Comparison of ENCODE assay signal across 12 mouse cellular contexts in genomic region chr17:50761082-50761481, GRCm38 (mm10).
DNase-seq lines count a peak whose midpoint lies in the region; ATAC-seq and TF ChIP-seq lines count a peak whose summit lies in the region.
"Had no signal": no experiment of that assay in that cellular context is flagged by ENCODE, and none has a peak within 500 bp of the region (broad histone marks: within the 10 kb centered on the region; RNA-seq: fewer than 3 reads in every experiment).

No protein-coding gene starts in this region.

- ATAC-seq in kidney, postnatal 0 days (replicated peaks; ENCODE audit: low FRiP score, low read depth): no peak
- ATAC-seq in midbrain, embryonic 15.5 days (replicated peaks): peak; percentile 58; the same call in 1 of the 2 replicates
- ATAC-seq in midbrain, embryonic 13.5 days: no peak
- no peak for ATAC-seq in forebrain, embryonic 14.5 days

- WGBS in kidney, postnatal 0 days: 43% methylated on average over 5 of the region's 5 CpGs
- 47% methylated on average over 5 of the region's 5 CpGs for WGBS in kidney, adult 2 months
- 26% methylated on average over 5 of the region's 5 CpGs for WGBS in midbrain, embryonic 15.5 days
- 29% methylated on average over 5 of the region's 5 CpGs for WGBS in midbrain, embryonic 13.5 days
- 26% methylated on average over 5 of the region's 5 CpGs for WGBS in forebrain, embryonic 14.5 days
- 78% methylated on average over 5 of the region's 5 CpGs for WGBS in limb, embryonic 10.5 days

- H3K36me3 ChIP-seq in kidney, postnatal 0 days (ENCODE audit: insufficient read depth, low read length): 0 out of 2 replicates have a peak, but pooled peaks cover 3% of the 10 kb centered on the region
- no peaks in the 10 kb centered on the region for H3K36me3 ChIP-seq in kidney, adult 2 months (ENCODE audit: control insufficient read depth, insufficient read depth, low read length)
- H3K36me3 ChIP-seq in midbrain, embryonic 15.5 days (replicated peaks): no peaks in the 10 kb centered on the region
- no peaks in the 10 kb centered on the region for H3K36me3 ChIP-seq in midbrain, embryonic 13.5 days
- no peaks in the 10 kb centered on the region for H3K36me3 ChIP-seq in forebrain, embryonic 14.5 days (ENCODE audit: control insufficient read depth, insufficient read depth, low read length)
- no peaks in the 10 kb centered on the region for H3K36me3 ChIP-seq in myocyte (ENCODE audit: control insufficient read depth, insufficient read depth)
- H3K36me3 ChIP-seq in limb, embryonic 10.5 days: no peaks in the 10 kb centered on the region

- H3K4me2 ChIP-seq in kidney, postnatal 0 days (ENCODE audit: low read length): no peak overlapping the region
- no peak overlapping the region for H3K4me2 ChIP-seq in midbrain, embryonic 15.5 days
- no peak overlapping the region for H3K4me2 ChIP-seq in midbrain, embryonic 13.5 days (replicated peaks)
- no peak overlapping the region for H3K4me2 ChIP-seq in forebrain, embryonic 14.5 days (ENCODE audit: low read length)
- H3K4me2 ChIP-seq in myocyte (ENCODE audit: low read depth): peak overlapping the region; percentile 10

- no peaks in the 10 kb centered on the region for H3K9me3 ChIP-seq in kidney, postnatal 0 days (replicated peaks; ENCODE audit: low read length)
- no peaks in the 10 kb centered on the region for H3K9me3 ChIP-seq in midbrain, embryonic 15.5 days
- H3K9me3 ChIP-seq in midbrain, embryonic 13.5 days: no peaks in the 10 kb centered on the region
- H3K9me3 ChIP-seq in forebrain, embryonic 14.5 days (replicated peaks; ENCODE audit: control insufficient read depth, low read length): no peaks in the 10 kb centered on the region
- no peaks in the 10 kb centered on the region for H3K9me3 ChIP-seq in limb, embryonic 10.5 days (replicated peaks)

- H3K27me3 ChIP-seq in kidney, postnatal 0 days (ENCODE audit: insufficient read depth, low read length): no peaks in the 10 kb centered on the region
- no peaks in the 10 kb centered on the region for H3K27me3 ChIP-seq in kidney, adult 2 months (replicated peaks; ENCODE audit: control insufficient read depth, insufficient read depth, low read length)
- H3K27me3 ChIP-seq in midbrain, embryonic 15.5 days (replicated peaks): no peaks in the 10 kb centered on the region
- no peaks in the 10 kb centered on the region for H3K27me3 ChIP-seq in midbrain, embryonic 13.5 days
- no peaks in the 10 kb centered on the region for H3K27me3 ChIP-seq in forebrain, embryonic 14.5 days (replicated peaks; ENCODE audit: control insufficient read depth, insufficient read depth, low read length)
- no peaks in the 10 kb centered on the region for H3K27me3 ChIP-seq in myocyte (ENCODE audit: control insufficient read depth, insufficient read depth, insufficient read length)
- H3K27me3 ChIP-seq in limb, embryonic 10.5 days (ENCODE audit: low read depth, poor library complexity, severe bottlenecking): no peaks in the 10 kb centered on the region

- H3K4me3 ChIP-seq in kidney, postnatal 0 days (replicated peaks; ENCODE audit: low read depth, low read length): no peak overlapping the region
- no peak overlapping the region for H3K4me3 ChIP-seq in kidney, adult 2 months (ENCODE audit: insufficient read depth, low read depth, low read length)
- H3K4me3 ChIP-seq in midbrain, embryonic 15.5 days: no peak overlapping the region
- no peak overlapping the region for H3K4me3 ChIP-seq in midbrain, embryonic 13.5 days (replicated peaks)
- H3K4me3 ChIP-seq in forebrain, embryonic 14.5 days (ENCODE audit: low read depth, low read length): no peak overlapping the region
- no peak overlapping the region for H3K4me3 ChIP-seq in myocyte
- no peak overlapping the region for H3K4me3 ChIP-seq in limb, embryonic 10.5 days

- no peak for TF ChIP-seq CTCF in kidney, postnatal 0 days (IDR thresholded peaks at IDR 0.05; ENCODE audit: low read depth)
- no peak for TF ChIP-seq CTCF in kidney, adult 2 months (conservative IDR thresholded peaks at IDR 0.05; ENCODE audit: insufficient read depth, insufficient read length, low read depth, low read length)

- H3K27ac ChIP-seq in kidney, postnatal 0 days: no peak overlapping the region
- H3K27ac ChIP-seq in kidney, adult 2 months (ENCODE audit: insufficient read depth, low read depth, low read length): no peak overlapping the region
- no peak overlapping the region for H3K27ac ChIP-seq in midbrain, embryonic 15.5 days
- no peak overlapping the region for H3K27ac ChIP-seq in midbrain, embryonic 13.5 days
- no peak overlapping the region for H3K27ac ChIP-seq in forebrain, embryonic 14.5 days (ENCODE audit: low read depth, low read length)
- H3K27ac ChIP-seq in limb, embryonic 10.5 days: no peak overlapping the region

- H3K9ac ChIP-seq in kidney, postnatal 0 days (ENCODE audit: low read depth, low read length): no peak overlapping the region
- H3K9ac ChIP-seq in midbrain, embryonic 15.5 days: no peak overlapping the region
- H3K9ac ChIP-seq in midbrain, embryonic 13.5 days (replicated peaks): no peak overlapping the region
- no peak overlapping the region for H3K9ac ChIP-seq in forebrain, embryonic 14.5 days (ENCODE audit: low read length)

- no peaks in the 10 kb centered on the region for H3K4me1 ChIP-seq in kidney, postnatal 0 days (replicated peaks; ENCODE audit: insufficient read depth, low read length)
- H3K4me1 ChIP-seq in kidney, adult 2 months (ENCODE audit: control insufficient read depth, insufficient read depth, low read length): peaks cover 6% of the 10 kb centered on the region; the same call in 1 of the 2 replicates
- no peaks in the 10 kb centered on the region for H3K4me1 ChIP-seq in midbrain, embryonic 15.5 days
- H3K4me1 ChIP-seq in midbrain, embryonic 13.5 days (replicated peaks): peaks cover 10% of the 10 kb centered on the region; the same call in 1 of the 2 replicates
- H3K4me1 ChIP-seq in forebrain, embryonic 14.5 days (ENCODE audit: control insufficient read depth, insufficient read depth, low read length): no peaks in the 10 kb centered on the region
- no peaks in the 10 kb centered on the region for H3K4me1 ChIP-seq in limb, embryonic 10.5 days

- H3ac ChIP-seq in myocyte (ENCODE audit: control insufficient read depth, insufficient read length): no peak overlapping the region

- no peaks in the 10 kb centered on the region for H3K79me2 ChIP-seq in myocyte (ENCODE audit: control insufficient read depth, insufficient read depth)

- TF ChIP-seq POLR2A in kidney, adult 2 months (IDR thresholded peaks at IDR 0.05; ENCODE audit: low read depth, low read length): no peak
- no peak for TF ChIP-seq POLR2A in myocyte (IDR thresholded peaks at IDR 0.05; ENCODE audit: insufficient read length, low read depth)

- DNase-seq in kidney, postnatal 0 days (ENCODE audit: low spot score): peak; percentile 24
- no peak for DNase-seq in kidney, adult 2 months
- peak; percentile 36 for DNase-seq in forebrain, embryonic 14.5 days (ENCODE audit: low spot score)
- no peak for DNase-seq in limb, embryonic 10.5 days (ENCODE audit: low spot score)
- DNase-seq in adrenal gland, adult 2 months: no peak
- DNase-seq: cerebellum, adult 11-12 months; embryo, embryonic 11 days; kidney, postnatal 4 days; right cerebral cortex, postnatal 4 days had no signal

TF ChIP-seq in myocyte, 11 proteins besides CTCF, POLR2A, EP300 and RAD21:
- TF ChIP-seq CEBPB (IDR thresholded peaks at IDR 0.05; ENCODE audit: insufficient read depth, poor library complexity, severe bottlenecking) (peak; percentile 64; the same call in 1 of the 2 replicates), E2F4 (IDR thresholded peaks at IDR 0.05; ENCODE audit: insufficient read depth) (no peak)

Comparison
In these comparisons a context has a peak if more than half of its experiments do, and no peak if none do; other contexts are left out.
1. DNase-seq: peak in kidney, postnatal 0 days (single experiment) and forebrain, embryonic 14.5 days (single experiment); none in kidney, adult 2 months (single experiment), limb, embryonic 10.5 days (single experiment) and adrenal gland, adult 2 months (single experiment).